Comparison of ENCODE assay signal across 23 mouse cellular contexts in the genomic region with DNA sequence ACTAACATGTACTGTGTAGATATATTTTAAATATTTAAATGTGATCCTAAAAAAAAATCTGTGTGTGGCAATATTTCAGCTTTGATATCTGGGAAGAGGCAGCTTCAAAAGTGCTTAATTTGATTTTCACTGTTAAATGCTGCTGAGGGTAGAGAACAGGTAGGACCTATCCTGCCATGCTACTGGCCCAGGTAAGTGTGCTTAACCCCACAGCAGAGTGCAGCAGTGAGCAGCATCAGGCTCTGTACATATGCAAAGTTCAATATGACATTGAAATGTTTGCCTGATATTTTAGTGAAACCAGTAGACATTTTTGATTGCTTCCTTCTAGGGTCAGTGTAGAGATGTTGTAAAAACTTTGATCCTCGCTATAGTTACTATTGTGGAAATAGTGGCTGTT. TPM values are rescaled to one million over a fixed set of nuclear protein-coding genes. Genes with fewer than 3 reads are reported as not detected.
DNase-seq lines count a peak whose midpoint lies in the region; ATAC-seq and TF ChIP-seq lines count a peak whose summit lies in the region.
"Had no signal": no experiment of that assay in that cellular context is flagged by ENCODE, and none has a peak within 500 bp of the region (broad histone marks: within the 10 kb centered on the region; RNA-seq: fewer than 3 reads in every experiment).

No protein-coding gene starts in this region.

- no peak for TF ChIP-seq EP300 in liver, postnatal 0 days (IDR thresholded peaks at IDR 0.05; ENCODE audit: low read depth)

- 97% methylated on average over 1 of the region's 1 CpGs for WGBS in forebrain, postnatal 0 days
- WGBS in forebrain, embryonic 11.5 days, result 83% methylated on average over 1 of the region's 1 CpGs
- WGBS in liver, postnatal 0 days (ENCODE audit: insufficient replicate concordance), result 77% methylated on average over 1 of the region's 1 CpGs

- peak; percentile 40 for TF ChIP-seq CTCF in forebrain, postnatal 0 days (IDR thresholded peaks at IDR 0.05; ENCODE audit: low read depth)
- peak; percentile 40; the same call in 1 of the 2 replicates for TF ChIP-seq CTCF in liver, postnatal 0 days (IDR thresholded peaks at IDR 0.05; ENCODE audit: low read depth)

- no peak overlapping the region for H3K4me3 ChIP-seq in forebrain, postnatal 0 days (ENCODE audit: low read depth, low read length)
- no peak overlapping the region for H3K4me3 ChIP-seq in forebrain, embryonic 11.5 days (ENCODE audit: low read depth, low read length)
- H3K4me3 ChIP-seq in liver, postnatal 0 days (ENCODE audit: low read depth, low read length), result no peak overlapping the region
- H3K4me3 ChIP-seq: embryonic facial prominence, embryonic 10.5 days; forebrain, embryonic 13.5 days; kidney, embryonic 15.5 days; limb, embryonic 15.5 days; neural tube, embryonic 13.5 days had no signal

- H3K9me3 ChIP-seq in forebrain, postnatal 0 days (ENCODE audit: low read length), result no peaks in the 10 kb centered on the region
- no peaks in the 10 kb centered on the region for H3K9me3 ChIP-seq in forebrain, embryonic 11.5 days (ENCODE audit: control insufficient read depth, low read length)
- H3K9me3 ChIP-seq in liver, postnatal 0 days (ENCODE audit: low read length), result no peaks in the 10 kb centered on the region
- H3K9me3 ChIP-seq: embryonic facial prominence, embryonic 10.5 days; forebrain, embryonic 13.5 days; kidney, embryonic 15.5 days; limb, embryonic 15.5 days; neural tube, embryonic 13.5 days had no signal

- DNase-seq in forebrain, postnatal 0 days, result no peak
- DNase-seq in forebrain, embryonic 11.5 days (ENCODE audit: low spot score), result no peak
- DNase-seq in liver, postnatal 0 days, result no peak
- DNase-seq in liver, result no peak
- DNase-seq in splenic B cell, adult 2 months (ENCODE audit: low read depth, low spot score), result peak; percentile 29
- DNase-seq in urinary bladder, adult 18-20 months (ENCODE audit: low spot score in 2 of 2), result no peak
- DNase-seq: cerebellum, adult 8-10 months; gastrocnemius, postnatal 25 days; heart, postnatal 10 days; spleen, adult 18-20 months; thymus, adult 2 months had no signal

- H3K27ac ChIP-seq in forebrain, postnatal 0 days (ENCODE audit: low read depth, low read length), result no peak overlapping the region
- H3K27ac ChIP-seq in forebrain, embryonic 11.5 days (ENCODE audit: low read depth, low read length), result no peak overlapping the region
- H3K27ac ChIP-seq in liver, postnatal 0 days (ENCODE audit: low read depth), result no peak overlapping the region
- H3K27ac ChIP-seq: embryonic facial prominence, embryonic 10.5 days; forebrain, embryonic 13.5 days; kidney, embryonic 15.5 days; limb, embryonic 15.5 days; neural tube, embryonic 13.5 days had no signal

- no peak overlapping the region for H3K4me2 ChIP-seq in forebrain, postnatal 0 days (ENCODE audit: low read depth)
- no peak overlapping the region for H3K4me2 ChIP-seq in forebrain, embryonic 11.5 days (ENCODE audit: low read depth, low read length, severe bottlenecking)
- no peak overlapping the region for H3K4me2 ChIP-seq in liver, postnatal 0 days (ENCODE audit: low read depth, low read length)
- H3K4me2 ChIP-seq: forebrain, embryonic 13.5 days; heart, embryonic 11.5 days; kidney, embryonic 15.5 days; limb, embryonic 15.5 days; neural tube, embryonic 13.5 days had no signal

- H3K9ac ChIP-seq in forebrain, postnatal 0 days, result no peak overlapping the region
- no peak overlapping the region for H3K9ac ChIP-seq in forebrain, embryonic 11.5 days (ENCODE audit: low read length)
- no peak overlapping the region for H3K9ac ChIP-seq in liver, postnatal 0 days (replicated peaks)
- H3K9ac ChIP-seq: forebrain, embryonic 13.5 days; kidney, embryonic 15.5 days; limb, embryonic 15.5 days; neural tube, embryonic 13.5 days had no signal

- no peaks in the 10 kb centered on the region for H3K27me3 ChIP-seq in forebrain, postnatal 0 days (ENCODE audit: insufficient read depth, low read length)
- H3K27me3 ChIP-seq in forebrain, embryonic 11.5 days (ENCODE audit: control insufficient read depth, insufficient read depth, low read length), result no peaks in the 10 kb centered on the region
- H3K27me3 ChIP-seq in liver, postnatal 0 days (ENCODE audit: insufficient read depth, low read length), result no peaks in the 10 kb centered on the region
- H3K27me3 ChIP-seq in splenic B cell, adult 2 months (ENCODE audit: control insufficient read depth, insufficient read depth, low read length, poor library complexity, severe bottlenecking), result no peaks in the 10 kb centered on the region
- H3K27me3 ChIP-seq: forebrain, embryonic 13.5 days; kidney, embryonic 15.5 days; limb, embryonic 15.5 days; neural tube, embryonic 13.5 days had no signal

- peaks cover 6% of the 10 kb centered on the region; the same call in 1 of the 2 replicates for H3K36me3 ChIP-seq in forebrain, postnatal 0 days (ENCODE audit: insufficient read depth)
- no peaks in the 10 kb centered on the region for H3K36me3 ChIP-seq in forebrain, embryonic 11.5 days (ENCODE audit: control insufficient read depth, insufficient read depth, low read length)
- H3K36me3 ChIP-seq in liver, postnatal 0 days (replicated peaks; ENCODE audit: insufficient read depth, low read length), result peaks cover 41% of the 10 kb centered on the region
- peaks cover 4% of the 10 kb centered on the region; the same call in 1 of the 2 replicates for H3K36me3 ChIP-seq in splenic B cell, adult 2 months (ENCODE audit: control insufficient read depth, insufficient read depth, low read length, poor library complexity, severe bottlenecking)

- H3K4me1 ChIP-seq in forebrain, postnatal 0 days (ENCODE audit: insufficient read depth), result no peaks in the 10 kb centered on the region
- no peaks in the 10 kb centered on the region for H3K4me1 ChIP-seq in forebrain, embryonic 11.5 days (replicated peaks; ENCODE audit: control insufficient read depth, insufficient read depth, low read length)
- no peaks in the 10 kb centered on the region for H3K4me1 ChIP-seq in liver, postnatal 0 days (ENCODE audit: insufficient read depth)
- H3K4me1 ChIP-seq: embryonic facial prominence, embryonic 10.5 days; forebrain, embryonic 13.5 days; kidney, embryonic 15.5 days; limb, embryonic 15.5 days; neural tube, embryonic 13.5 days had no signal

- no peak for ATAC-seq in forebrain, postnatal 0 days
- no peak for ATAC-seq in forebrain, embryonic 11.5 days (replicated peaks; ENCODE audit: low FRiP score)
- ATAC-seq in liver, postnatal 0 days, result no peak
- peak; percentile 71 for ATAC-seq in activated CD4-positive, CD25-positive, alpha-beta regulatory T cell, adult 4 months
- ATAC-seq in erythroid progenitor cell, adult 5-6 weeks (replicated peaks; ENCODE audit: low FRiP score, poor library complexity, severe bottlenecking), result no peak
- ATAC-seq: forebrain, embryonic 13.5 days; intestine, embryonic 16.5 days had no signal

RNA-seq across cellular contexts. Expression of a gene that starts 14.4 kb away (rescaled TPM):
- total RNA-seq in forebrain, postnatal 0 days (2014; rRNA removed), result 0.46 and 0.86 TPM in 2 replicates
- 1.5 and 2.0 TPM in 2 replicates for polyA plus RNA-seq in forebrain, postnatal 0 days (2015; fragmentation: Nextera tagmentation; extraction: Ambion mirVana)
- 3.5 and 4.8 TPM in 2 replicates for polyA plus RNA-seq in forebrain, embryonic 11.5 days (2014; fragmentation: Nextera tagmentation; extraction: Ambion mirVana)
- polyA plus RNA-seq in liver, postnatal 0 days (2015; fragmentation: Nextera tagmentation; extraction: Ambion mirVana), result 6.5 and 6.7 TPM in 2 replicates
- polyA plus RNA-seq in activated CD4-positive, CD25-positive, alpha-beta regulatory T cell, adult 4 months (2017; shearing (Covaris generic)), result 10 to 100 TPM; 82.0 to 88.3 TPM
- 55.1 and 61.2 TPM in 2 replicates for total RNA-seq in erythroid progenitor cell, adult 5-6 weeks (2015; ENCODE audit: low replicate concordance)
- 32.4 and 34.7 TPM in 2 replicates for total RNA-seq in erythroid progenitor cell, adult 5-6 weeks (2017; ENCODE audit: low replicate concordance)

RNA-seq across cellular contexts. Expression of a gene that starts 25.7 kb away (rescaled TPM):
- 8.5 and 9.2 TPM in 2 replicates for total RNA-seq in forebrain, postnatal 0 days (2014; rRNA removed)
- polyA plus RNA-seq in forebrain, postnatal 0 days (2015; fragmentation: Nextera tagmentation; extraction: Ambion mirVana), result 8.5 and 9.4 TPM in 2 replicates
- 0.32 and 0.47 TPM in 2 replicates for polyA plus RNA-seq in forebrain, embryonic 11.5 days (2014; fragmentation: Nextera tagmentation; extraction: Ambion mirVana)
- 0.06 TPM in 1 of 2 replicates, not detected in the other for polyA plus RNA-seq in liver, postnatal 0 days (2015; fragmentation: Nextera tagmentation; extraction: Ambion mirVana)
- polyA plus RNA-seq in activated CD4-positive, CD25-positive, alpha-beta regulatory T cell, adult 4 months (2017; shearing (Covaris generic)), result under 1 TPM; 0.27 to 0.93 TPM
- not detected in 2 replicates for total RNA-seq in erythroid progenitor cell, adult 5-6 weeks (2015; ENCODE audit: low replicate concordance)
- not detected in 2 replicates for total RNA-seq in erythroid progenitor cell, adult 5-6 weeks (2017; ENCODE audit: low replicate concordance)
- total RNA-seq: adrenal gland, postnatal 4 days; gastrocnemius, postnatal 25 days; MEL had no signal
- polyA plus RNA-seq: liver, embryonic 16.5 days had no signal

Comparison
In these comparisons a context has a peak if more than half of its experiments do, and no peak if none do; other contexts are left out.
1. RNA of a gene that starts 14.4 kb away (polyA plus RNA-seq): 82.0 to 88.3 TPM in activated CD4-positive, CD25-positive, alpha-beta regulatory T cell, adult 4 months; 6.5 to 6.7 TPM in liver, postnatal 0 days, 3.5 to 4.8 TPM in forebrain, embryonic 11.5 days and 1.5 to 2.0 TPM in forebrain, postnatal 0 days; every median in the first group is over 10 times any median in the second.